Mouse (Mus musculus) kidney, adult 18-20 months (tissue): ENCODE data around the gene Lhfpl2.

Experiments
- DNase-seq: peaks from one replicate; pipeline ENCODE4 v3.0.0; 2021

The Lhfpl2 gene

DNA sequence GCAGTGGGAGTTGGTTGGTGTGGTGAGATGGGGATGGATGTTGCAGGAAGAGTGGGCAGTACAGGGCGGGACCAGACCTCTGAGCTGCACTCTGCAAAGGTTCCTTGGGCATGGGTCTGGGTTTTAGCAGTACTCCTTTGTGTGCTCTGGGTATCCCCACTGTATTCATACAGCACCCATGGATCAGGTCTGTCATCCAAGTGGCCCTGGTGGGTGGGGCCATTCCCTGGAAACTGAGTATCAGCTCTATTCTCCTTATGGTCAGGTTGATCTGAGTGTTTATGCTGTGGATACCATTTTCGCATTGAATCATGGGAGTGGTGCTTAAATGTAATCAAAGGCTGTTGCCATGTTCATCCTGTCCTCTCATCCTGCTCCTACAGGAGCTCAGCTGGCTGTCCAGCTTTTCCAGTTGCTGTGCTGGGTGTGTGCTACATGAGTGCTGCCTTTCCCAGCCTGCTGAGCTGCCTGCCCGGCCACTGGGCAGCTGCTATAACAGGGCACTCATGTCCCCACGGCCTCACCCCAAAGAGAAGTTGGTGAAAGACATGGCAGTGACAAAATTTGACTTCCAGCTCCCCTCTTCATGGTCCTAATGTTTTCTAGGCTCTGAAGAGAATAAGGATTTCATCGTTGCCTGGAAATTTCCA, 9.2 kb downstream of the Lhfpl2 start:
- no peak for DNase-seq

DNA sequence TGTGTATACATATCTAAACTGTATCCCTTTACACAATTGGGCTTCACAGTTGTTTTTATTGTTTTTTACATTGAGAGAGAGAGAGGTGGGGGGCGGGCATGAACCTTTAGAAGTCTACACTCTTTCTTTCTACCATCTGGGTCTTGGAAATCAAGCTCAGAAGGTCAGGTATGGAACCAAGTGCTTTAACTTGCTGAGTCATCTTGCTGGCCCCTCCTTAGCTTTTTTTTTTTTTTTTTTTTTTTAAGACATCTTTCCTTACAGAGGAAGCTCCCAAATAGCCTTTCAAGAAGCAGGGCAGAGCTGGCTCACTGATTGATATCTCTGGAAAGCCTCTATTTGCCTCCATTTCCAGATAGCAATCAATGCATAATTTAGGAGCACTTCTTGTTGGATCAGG, 10.7 kb downstream of the Lhfpl2 start:
- DNase-seq = no peak

DNA sequence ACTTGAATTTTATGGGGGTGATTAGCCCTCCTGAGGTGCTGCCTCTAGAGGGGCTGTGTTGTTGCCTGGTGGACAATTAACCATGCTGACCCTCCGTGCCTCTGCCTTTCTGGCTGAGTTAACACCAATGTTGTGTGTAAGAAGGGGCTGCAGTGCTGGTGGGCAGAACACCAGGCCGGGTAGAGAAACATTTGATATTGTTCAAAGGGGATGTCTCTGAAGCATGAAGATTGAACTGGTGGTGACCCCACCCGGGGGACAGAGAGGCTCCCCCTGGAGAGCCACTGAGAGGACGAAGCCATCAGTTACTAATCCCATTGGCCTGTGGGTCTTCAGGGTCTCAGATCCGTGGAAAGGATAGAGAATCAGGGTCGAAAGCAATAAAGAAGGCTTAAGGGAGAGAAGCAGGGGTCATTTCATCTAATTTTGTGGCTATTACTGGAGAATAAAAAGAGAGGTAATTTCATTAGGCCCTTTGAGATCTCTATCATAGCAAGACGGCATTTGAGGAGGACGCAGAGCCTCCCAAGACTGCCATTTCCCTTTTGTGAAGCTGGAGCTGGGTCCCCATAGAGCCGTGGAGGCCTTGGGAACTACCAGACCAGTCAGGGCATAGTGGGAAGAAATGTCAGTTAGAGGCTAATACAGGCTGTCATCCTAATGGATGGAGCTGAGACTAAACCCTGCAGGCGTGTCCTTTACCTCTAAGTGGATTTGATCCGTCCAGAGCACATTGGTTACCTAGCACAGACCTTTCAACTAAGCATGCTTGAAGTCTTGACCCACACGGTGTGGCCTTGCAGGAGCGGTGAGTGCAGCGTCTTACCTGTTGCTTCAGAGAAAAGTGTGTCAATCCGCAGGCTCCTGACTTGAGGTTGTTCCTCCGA, 12.1 kb downstream of the Lhfpl2 start:
- DNase-seq = no peak

DNA sequence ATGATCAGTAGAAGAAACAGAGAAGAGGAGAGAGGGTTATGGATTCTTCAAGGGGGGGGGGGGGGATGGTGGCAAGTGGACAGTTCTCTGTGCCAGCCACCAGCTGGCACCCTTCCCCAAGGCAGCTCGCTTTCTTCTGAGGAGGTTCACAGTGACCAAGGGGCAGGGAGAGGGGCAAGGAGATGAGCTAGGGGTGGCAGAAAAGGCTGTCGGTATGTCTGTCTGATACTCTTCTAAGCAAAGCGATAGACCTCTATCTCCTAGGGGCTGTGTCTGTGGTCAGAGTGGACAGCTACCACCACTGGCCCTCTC, 12.7 kb downstream of the Lhfpl2 start:
- DNase-seq = no peak

DNA sequence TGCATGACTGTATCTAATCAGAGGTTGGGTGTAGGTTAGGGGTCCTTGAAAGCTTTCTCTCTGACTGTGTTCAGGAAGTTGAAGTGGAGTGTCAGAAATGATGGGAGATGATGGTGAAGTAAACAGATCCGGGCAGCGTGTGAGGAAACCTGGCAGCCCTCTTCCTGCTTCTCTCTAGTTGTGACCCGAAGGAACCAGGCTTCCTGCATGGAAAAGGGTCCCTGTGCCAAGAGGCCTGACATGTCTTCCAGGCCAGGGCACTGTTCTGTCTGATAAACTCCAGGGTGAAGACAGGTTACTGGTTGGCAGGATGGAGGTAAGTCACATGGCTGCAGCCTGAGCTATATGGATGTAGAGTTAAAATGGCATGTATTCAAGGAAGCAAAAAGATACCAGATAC, 13.3 kb downstream of the Lhfpl2 start:
- DNase-seq = no peak

DNA sequence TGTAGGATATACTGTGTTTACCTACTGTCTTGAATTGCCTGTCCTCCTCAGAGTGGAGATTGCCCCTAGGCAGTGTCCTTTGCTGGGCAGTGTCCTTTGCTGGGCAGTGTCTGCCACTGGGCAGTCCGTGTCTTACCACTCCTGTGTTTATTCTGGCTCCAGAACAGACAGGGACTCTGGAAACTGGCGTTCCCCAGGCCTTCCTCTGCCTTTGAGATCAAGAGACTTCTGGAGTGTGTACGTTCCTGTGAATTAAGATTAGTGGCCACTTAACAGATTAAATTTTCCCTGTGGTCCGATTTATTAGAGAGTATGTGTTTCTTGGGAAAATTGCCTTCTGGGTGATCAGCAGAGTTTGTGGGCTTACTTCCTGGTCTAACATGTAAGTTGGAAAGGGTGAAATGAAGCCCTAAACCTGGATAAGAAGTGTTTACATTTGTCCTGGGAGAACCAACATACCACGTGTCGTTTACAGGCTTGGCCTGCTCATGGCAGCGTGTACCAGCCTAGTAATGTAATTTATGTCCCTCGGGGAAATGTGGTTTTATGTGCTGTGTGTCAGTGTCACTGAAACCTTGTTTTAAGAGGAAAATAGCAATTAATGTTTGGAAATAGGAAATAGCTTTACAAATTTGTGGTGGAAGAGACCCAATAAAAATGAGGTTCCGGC, 15.6 kb downstream of the Lhfpl2 start:
- DNase-seq = no peak

DNA sequence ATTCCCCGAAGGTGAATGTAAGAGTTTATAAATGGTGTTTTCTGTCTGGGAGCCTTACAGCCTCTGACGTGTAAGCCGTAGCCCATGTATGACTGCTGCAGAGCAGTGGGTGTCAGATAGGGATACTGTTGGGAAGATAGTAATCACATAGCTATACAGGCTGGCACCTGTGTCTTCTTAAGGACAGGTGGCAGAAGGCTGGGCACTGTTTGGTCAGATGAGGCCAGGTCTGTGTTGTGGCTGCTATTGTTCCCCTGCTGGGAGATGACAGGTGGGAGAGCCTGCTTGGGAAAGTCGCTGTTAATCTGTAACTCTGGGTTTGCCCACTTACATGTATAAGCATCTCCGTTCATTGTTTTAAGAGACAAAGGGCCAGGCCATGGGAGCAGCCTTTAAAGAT, 16.1 kb downstream of the Lhfpl2 start:
- DNase-seq = no peak

DNA sequence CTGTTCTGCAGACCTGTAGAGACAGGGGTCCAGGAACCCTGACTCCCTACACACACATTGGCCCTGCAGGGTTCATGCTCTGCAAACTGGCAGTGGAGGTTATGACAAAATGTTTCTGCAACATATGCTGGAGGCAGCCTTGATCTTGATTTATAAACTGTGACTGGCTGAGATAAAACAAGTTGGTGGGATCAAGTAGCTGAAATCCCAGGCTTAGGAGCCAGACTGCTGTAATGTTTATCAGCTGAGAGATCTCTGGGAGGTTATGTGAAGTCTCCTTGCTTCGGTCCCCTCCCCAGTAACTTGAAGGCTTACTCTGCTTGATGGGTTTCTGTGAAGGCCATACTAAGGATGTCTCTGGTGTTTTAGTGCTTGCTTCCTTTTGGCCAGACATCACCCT, 17.6 kb downstream of the Lhfpl2 start:
- no peak for DNase-seq

DNA sequence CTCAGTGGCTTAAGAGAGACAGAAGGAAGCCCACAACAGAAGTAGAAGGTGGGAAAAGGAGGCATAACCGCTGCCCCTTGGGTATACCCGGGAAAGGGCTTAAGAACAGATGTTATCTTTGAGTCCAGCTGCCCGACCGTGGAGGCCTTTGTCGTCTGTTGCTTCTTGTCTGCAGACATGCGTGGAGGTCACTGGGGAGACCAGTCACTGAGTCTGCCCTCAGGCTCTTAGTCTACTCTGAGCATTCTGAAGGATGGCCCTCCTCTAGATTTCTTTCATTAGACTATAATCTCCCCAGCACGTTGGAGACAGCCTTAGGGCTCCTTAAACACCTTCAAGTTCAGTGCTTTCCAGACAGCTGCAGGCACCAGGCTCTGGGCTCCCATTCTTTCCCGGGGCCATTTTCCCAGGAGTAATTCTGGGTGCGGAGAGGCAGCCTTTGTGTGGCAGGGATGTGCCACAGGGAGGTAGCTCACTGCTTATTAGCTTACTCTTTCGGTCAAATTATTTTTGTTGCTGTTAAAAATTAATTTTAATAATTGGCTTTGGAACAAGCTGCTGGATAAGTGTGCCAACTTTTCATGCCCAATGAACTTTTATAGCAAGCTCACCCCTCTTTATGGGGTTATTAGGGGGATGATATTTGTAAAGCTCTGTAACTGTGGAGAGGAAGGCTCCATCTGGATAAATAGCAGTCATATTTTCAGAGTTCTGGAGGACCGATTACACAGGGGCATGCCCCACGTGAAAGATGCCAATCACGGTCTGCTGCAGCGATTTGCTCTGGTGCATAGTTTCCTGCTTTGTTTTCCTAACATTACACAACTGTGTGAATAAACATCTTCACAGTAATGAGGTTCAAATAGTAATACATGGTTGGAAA, 19.8 kb downstream of the Lhfpl2 start:
- DNase-seq = no peak

DNA sequence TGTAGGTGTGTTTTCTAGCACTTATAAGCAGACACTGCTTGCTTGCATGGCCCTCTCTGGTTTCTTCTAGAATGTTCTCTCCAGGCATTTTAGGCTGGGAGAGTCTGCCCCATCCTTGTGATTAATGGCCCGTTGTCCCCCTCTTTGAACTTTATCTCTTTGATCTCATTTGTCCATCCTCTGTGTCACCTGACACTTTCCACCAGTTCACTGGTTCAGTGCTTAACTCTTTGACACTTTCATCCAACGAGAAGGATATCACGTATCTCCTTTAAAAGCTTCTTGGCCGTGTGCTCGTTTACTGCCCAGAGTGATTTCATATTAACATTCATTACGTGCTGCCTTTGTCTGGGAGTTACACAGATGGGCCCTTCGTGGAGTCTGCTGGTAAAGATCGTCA, 25.6 kb downstream of the Lhfpl2 start:
- DNase-seq = no peak

DNA sequence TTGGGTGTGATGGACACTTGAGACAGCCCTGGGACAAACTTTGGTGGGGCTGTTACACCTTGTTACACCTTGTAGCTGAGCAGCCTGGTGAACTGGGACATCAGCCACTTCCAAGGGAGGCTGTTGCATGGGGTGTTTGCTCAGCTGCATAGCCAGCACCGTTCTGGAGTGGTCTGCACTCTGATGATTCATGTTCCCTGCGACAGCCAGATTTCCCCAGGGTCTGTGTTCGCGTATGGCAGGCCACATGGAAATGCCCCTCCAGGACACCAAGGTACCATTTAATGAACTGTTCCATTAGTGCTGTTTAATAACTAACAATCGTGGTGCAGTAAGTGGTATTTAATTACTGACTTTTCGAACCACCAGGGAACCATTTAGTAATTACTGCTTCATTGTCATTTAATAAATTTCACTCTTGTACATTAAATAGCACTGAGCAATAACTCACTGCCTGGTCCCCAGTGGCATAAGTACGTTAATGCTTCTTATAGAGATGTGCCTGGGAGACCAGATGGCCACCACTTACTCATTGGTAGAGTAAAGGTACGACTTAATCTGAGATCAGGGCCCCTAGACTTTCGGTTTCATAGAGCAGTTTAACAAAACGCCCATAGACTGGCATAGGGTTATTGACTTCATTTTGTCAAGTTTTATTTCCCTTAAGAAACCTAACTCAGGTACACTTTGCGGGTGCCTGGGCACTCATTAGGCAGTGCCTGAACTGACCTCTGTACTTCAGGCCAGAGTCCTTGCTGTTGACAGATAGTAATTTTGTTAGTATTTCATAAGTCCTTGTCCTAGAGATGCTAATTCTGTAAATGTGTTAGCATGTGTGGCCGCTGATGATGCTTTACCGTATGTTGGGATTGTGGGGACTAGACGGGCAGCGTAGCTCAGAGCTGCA, 26.9 kb downstream of the Lhfpl2 start:
- DNase-seq = no peak

DNA sequence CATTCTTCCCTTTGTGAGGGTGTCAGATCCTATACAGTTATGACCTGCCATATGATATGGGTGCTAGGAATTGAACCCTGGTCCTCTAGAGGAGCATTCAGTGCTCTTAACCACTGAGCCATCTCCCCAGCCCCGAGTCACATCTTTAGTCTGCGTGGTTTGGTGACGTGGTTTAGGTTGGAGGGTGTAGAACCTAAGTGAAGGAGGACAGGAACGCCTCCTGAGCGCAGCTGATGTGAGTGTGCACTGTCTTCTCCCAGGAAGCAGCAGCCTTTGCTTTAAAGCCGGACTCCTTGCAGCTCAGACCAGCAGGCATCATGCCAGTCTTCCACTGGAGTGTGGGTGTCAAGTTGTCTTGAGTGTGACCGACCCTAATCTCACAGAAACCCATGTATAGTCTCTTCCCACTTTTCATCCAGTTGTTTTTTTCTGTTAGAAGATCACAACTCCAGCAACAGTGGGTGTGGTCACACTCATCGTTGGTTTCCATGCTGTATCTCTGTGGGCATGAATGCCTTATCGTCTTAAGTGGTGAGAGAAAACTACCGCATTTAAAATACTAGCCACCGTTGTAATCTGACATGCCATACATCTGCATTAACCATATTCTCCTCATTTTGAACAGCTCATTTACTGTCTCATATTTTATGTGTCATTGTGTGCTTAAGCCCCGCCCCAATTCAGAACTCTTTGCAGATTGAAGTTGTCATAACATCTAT, 28.7 kb downstream of the Lhfpl2 start:
- no peak for DNase-seq

DNA sequence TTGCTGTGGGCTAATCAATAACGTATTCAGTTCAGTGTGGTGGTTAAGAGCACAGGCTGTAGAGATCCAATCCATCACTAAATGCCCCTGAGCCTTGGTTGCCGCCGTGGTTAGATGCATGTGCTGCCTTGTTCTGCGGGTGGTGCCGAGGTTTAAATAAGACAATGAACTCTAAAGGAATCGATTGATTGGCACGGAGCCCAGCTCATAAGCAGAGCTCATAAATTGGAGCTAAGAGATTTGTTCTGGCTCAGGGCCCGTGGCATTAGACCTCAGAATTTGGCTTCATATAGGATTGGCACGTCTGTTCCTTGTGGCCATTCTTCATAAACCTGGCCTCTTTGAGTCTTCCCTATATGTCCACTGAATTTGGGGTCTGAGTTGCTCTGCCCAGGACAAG, 29.5 kb downstream of the Lhfpl2 start:
- DNase-seq = no peak

DNA sequence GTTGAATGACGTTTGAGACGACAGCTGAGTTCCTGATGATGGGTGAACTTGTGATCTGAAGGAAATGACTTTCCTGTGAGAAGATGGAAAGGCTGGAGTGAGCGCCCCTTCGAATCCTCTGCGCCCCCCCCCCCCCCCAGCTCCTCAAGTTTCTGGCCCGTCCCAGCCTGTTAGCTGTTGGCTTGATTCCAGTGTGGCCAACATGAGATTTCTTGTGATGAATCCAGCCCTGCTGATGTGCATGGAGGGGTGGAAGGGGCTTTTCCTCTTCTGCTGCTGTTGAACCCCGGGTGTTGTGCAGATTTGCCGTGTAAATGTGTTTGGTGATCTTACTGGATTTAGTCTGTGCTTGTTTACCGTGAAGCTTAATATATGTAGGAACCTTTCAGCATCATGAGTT, 31.2 kb downstream of the Lhfpl2 start:
- no peak for DNase-seq

DNA sequence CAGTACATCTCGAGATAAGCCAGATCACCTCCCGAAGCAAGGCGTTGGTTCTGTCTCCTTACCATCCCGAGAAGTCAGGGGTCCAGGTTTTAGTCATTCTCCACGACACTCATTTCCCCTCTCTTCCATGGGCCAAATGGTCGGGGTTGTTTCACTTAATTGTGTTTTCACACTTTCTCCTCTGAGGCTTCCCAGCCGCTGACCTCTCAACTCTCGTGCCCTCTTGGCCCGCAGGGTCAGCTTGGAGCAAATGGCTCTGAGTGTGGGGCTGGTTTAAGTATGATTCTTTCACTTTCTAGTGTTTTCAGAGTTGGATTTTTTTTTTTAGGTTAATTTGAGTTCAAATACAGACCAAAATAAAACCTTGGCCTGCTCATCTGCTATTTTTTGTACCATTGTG, 31.7 kb downstream of the Lhfpl2 start:
- DNase-seq = no peak

DNA sequence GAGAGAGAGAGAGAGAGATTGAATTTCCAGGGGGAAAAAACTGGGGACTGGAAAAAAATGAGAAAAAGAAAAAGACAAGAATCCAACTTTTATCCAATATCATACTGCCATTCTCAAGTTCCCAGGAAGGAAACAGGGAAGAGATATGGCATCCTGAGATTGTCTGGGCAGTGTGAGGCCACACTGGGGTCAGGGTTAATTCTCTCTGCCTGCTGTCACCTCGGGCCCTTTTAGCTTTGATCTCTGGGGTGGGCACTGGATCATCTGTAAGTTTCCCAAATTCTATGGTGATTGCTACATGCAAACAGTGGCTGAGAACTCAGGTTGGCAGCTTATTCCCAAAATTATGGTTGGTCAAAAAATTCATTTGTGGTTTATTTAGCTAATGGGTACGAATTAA, 33.8 kb downstream of the Lhfpl2 start:
- DNase-seq = no peak

DNA sequence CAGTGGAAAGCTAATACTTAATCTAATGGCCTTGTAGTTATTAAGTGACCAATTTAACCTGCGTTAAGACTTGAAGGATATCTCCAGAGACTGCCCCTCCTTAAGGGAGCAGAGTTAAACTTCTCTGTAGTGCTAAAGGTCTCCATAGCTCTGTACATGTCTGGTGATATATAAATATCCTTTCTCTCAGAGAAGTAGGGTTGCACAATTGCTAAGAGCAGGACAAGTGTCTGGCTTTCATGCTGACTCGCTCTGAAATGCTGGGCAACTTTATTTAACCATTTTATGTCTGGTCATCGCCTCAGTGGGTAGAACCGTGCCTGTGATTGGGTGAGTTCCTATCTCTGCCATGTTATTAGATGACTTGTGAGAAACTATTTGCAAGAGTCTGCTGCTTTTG, 36.6 kb downstream of the Lhfpl2 start:
- no peak for DNase-seq

DNA sequence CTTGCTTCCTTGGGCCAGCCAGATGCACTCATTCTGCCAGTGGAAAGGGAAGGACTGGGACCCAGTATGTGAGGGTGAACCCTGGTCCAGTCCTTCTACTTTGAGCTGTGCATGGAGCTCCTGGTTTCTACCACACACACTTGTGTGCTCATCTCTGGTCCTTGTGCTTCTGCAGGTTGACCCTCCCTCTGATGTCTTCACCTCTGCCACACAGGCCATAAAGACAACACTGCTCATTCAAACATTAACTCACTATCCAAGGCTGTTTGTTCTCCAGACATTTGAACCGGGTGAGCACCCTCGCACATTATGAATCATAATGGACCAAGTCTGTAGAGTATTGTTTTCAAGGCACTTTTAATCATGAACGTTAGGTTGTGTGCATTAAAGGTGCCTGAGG, 37.0 kb downstream of the Lhfpl2 start:
- no peak for DNase-seq

DNA sequence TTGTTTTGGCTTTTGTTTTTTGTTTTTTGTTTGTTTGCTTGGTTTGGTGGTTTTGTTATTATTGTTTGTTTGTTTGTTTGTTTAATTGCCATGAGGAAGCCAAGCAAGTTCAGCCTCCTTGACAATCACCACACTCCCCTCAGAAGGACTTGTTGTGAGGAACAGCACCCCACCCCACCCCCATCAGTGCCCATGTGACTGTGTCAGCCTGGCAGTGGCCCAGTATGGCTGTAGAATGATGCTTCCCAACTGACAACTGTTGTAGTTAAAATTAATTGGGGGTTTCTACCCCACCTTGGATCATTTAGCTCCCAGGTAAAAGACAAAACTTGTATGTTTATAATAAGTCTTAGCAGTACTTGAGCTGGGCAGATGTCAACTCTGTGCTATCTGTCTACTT, 37.6 kb downstream of the Lhfpl2 start:
- no peak for DNase-seq

DNA sequence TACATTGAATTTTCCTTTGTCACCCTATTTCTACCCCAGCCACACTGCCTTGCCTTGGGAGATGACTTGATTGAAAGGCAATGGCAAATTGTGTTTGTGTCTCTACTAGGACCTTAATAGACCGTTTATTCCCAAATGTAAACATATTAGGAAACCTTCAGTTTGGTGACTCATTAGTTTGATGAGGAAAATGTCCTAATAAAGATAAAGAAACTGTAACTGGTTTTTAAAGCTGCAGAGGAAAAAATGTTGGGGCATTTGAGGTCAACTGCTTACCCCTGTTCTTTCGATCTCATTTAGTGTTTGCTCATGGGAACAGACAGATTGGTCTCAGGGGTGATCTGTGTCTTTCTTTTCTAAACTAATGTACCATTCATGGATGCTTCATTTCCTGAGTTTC, 40.1 kb downstream of the Lhfpl2 start:
- DNase-seq = no peak

DNA sequence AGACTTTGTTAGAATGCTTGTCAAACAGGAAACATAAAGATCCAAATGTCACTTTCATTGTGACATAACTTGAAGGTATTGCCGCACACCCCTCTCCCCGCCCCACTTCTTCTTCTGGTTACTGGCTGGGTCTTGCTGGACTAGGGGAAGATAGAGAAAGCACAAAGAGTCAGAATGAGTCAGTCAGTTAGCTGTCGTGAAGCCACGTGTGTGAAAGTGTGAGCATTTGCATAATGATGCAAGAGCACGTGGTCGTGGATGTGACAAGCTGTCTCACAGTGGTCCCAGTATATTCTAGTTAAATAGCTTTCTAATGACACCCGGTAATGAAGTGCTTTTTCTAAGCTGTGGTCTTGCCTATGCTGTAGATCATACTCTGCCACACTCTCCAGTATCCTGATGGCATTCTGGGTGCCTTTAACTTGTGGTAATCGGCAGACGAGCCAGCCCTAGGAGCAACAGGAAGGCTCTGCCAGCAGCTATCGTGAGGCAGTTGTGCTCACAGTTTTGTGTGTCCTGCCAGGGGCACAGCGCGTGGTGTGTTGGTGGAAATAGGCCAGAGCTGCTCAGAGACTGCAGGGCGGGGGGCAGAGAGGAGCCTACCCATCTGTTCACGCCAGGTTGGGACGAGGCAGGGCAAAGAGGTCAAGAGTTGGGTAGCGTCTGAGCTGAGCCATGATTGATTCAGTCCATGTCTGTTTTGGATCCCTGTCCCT, 40.9 kb downstream of the Lhfpl2 start:
- no peak for DNase-seq
